Mouse (Mus musculus): ENCODE results near the gene Tet2. TPM values are rescaled to one million over a fixed set of nuclear protein-coding genes. Genes with fewer than 3 reads are reported as not detected.

Tet2 gene
- total RNA-seq, 2 experiments from 2014 or later: 3.0 to 11.3 TPM

DNA sequence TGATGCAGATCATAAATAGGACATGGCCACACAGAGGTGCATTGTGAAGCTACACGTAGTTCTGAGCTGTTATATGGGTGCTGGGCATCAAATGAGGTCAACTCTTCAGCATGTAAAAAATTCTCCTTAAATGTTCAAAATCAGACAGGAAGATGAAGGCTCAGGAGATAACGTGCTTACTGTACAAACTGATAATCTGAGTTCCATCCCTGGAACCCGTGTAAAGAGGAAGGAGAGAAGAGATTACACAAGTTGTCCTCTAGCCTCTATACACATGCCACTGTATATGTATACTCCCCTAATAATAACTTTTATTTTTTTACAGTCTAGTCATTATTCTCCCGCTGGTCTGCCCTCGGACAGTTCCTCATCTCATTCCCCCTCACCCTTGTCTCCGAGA, 21.7 kb downstream of the Tet2 start:
- ATAC-seq (replicated peaks; ENCODE audit: low FRiP score, poor library complexity, severe bottlenecking): no peak

DNA sequence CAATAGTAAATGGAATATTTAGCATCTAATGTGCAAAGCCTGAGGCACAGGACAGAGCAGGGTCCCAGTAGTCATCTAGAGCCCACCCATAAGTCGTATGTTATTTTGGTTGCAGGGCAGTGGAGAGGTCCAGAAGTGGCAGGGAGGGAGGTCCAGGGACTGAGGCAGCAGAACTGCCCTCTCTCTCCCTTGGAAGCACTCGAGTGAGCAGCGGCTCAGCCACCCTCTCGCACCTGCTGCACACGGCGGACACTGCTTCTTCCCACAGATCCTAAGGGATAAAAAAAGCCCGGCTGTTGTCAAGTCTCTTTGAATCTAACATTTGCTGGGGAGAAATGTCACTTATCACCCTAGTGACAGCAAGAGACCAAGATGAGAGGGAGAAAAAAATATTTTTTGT, 22.6 kb downstream of the Tet2 start:
- ATAC-seq (replicated peaks; ENCODE audit: low FRiP score, poor library complexity, severe bottlenecking): no peak

DNA sequence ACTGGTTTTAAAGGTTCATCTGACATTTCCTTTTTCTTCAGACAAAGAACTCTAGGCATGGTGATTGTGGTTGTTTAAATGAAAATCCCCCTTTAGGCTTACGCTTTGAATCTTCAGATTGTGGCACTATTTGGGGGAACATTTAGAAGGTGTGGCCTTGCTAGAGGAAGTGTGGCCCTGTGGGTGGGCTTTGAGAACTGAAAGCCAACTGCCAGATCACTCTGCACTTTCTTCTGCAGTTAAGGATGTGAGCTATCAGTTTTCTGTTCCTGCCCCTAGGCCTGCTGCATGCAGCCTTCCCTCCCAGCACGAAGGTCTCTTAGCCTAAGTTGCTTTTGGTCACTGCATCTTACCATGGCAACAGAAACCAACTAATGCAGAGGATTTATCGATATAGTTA, 26.1 kb downstream of the Tet2 start:
- no peak for ATAC-seq (replicated peaks; ENCODE audit: low FRiP score, poor library complexity, severe bottlenecking)

DNA sequence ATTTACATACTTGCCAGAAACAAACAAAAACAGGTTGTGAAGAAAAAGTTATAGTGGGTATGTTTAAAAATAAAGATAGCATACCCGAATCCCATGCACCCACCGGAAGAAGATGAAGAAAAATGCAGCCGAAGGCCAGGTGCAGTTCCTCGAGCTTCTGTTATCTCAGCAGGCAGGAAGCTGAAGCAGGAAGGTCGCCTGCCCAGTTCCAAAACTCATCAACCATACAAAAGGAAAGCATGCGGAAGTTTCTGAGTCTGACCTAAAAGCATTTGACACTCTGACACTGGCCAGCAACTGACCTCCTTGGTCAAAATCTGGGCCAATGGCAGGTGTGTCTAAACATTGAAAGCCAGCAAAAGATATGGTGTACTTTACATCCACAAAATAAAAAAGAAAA, 26.8 kb downstream of the Tet2 start:
- ATAC-seq (replicated peaks; ENCODE audit: low FRiP score, poor library complexity, severe bottlenecking): no peak

DNA sequence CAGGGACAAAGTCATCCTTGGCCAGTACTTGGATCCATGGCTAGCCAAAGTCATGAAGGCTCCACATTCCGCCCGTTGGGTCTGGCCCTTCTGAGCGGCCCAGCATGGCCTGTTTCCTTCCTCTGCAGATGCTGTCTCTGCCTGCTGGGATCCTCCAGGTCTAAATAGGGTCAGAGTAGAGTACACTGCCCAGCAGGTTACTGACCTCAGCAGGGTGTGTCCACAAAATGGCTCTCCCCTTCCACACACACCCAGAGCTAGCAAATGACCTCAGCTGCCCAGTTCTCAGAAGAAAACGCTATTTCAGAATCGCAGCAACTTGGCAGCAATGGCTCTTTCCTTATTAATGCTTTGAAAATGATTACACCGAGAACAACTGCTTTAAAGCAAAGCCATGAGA, 27.5 kb downstream of the Tet2 start:
- ATAC-seq (replicated peaks; ENCODE audit: low FRiP score, poor library complexity, severe bottlenecking): no peak

DNA sequence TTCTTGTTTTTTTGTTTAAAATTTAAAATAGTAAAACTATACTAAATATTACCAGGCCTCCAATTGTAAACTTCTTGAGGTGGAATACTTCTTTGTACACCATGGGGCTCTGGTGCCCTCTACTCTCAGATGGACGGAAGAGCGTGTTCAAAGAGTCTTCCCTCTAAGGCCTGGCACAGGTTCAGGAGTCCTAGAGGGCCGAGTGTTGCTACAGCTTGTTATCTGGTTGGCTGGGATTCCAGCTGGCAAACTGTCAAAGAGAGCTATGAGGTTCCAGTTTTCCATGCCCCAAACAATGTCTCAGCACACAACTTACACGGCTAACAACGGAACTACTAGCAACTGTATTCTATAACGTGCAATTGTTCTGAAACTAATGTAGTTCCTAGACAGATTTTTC, 28.8 kb downstream of the Tet2 start:
- no peak for ATAC-seq (replicated peaks; ENCODE audit: low FRiP score, poor library complexity, severe bottlenecking)

DNA sequence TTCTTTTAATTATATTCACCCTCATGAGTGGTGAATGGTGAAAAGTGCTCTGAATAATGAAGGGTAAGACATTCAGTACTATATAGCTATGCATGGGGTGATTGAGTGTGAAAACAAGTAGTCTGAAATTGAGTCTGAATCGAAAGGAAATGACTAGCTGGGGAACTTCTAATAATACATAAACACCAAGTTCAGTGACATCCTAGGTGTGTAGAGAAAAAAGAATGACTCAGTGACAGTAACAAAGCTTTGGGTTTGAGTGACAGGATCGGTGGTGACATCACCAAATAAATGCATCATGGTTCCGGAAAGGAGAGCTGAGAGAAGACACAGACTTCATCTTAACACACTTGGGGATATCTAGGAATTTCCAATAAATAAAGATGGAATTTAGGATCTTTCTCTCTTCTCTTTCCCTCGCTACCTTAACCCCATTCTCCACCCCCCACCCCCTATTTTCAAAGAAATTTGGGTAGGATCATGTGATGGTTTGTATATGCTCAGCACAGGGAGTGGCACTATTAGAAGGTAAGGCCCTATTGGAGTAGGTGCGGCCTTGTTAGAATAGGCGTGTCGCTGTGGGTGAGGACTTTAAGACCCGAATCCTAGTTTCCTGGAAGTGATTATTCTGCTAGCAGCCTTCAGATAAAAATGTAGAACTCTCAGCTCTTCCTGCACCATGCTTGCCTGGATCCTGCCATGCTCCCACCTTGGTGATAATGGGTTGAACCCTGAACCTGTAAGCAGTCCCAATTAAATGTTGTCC, 29.6 kb downstream of the Tet2 start:
- ATAC-seq (replicated peaks; ENCODE audit: low FRiP score, poor library complexity, severe bottlenecking): no peak

DNA sequence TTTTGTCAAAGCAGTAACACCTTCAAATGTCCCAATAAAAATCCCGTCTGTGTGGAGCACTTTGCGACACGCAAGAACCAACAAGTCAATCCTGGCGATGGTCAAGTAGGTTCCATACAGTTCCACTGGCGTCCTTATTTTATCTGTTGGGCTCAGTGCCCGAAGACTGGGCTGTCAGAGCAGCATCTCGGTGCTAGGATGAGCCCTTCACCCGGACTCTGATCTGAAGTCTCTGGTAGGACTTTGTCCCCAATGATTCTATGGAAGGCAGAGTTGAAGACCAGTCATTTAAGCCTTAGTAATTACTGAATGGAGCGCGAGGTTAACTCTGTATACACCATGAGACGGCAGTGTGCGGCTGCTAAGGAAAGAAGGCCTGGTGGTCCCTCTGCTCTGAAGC, 30.6 kb downstream of the Tet2 start:
- no peak for ATAC-seq (replicated peaks; ENCODE audit: low FRiP score, poor library complexity, severe bottlenecking)

DNA sequence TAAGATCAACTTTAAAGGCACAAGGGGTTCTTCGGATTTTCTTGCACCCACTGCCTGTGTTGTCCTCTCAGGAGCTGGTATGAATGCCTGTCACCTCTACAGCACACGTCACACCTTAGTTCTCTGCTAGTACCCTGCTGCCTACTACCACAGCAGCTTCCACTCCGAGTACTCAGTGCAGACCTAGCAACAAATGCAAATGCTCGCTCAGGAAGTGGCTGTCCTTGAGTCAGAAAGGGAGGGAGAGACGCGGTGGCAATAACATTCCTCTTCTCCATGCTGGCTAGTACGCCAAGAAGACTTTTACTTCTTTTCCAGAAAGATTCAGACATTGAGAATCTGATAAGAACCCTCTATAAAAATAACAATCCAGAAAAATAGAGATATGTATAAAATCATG, 31.5 kb downstream of the Tet2 start:
- ATAC-seq (replicated peaks; ENCODE audit: low FRiP score, poor library complexity, severe bottlenecking): no peak

DNA sequence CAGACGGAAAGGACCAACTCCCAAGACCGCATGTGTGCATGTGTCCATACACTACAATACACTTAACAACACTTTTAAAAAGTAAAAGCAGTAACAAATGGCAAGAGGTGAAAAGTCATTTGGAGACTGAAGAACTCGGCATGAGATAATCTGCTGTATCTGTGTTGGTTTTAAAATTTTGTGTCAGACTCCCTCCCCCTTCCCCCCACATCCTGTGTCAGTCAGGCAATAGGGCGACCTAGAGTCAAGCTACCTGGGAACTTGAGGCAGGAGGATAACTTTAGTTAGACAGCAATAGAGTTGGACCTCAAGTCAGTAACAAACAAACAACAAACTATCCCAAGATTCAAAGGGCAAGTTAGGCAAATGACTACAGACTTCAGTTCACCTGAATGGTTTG, 34.6 kb downstream of the Tet2 start:
- ATAC-seq (replicated peaks; ENCODE audit: low FRiP score, poor library complexity, severe bottlenecking): no peak

DNA sequence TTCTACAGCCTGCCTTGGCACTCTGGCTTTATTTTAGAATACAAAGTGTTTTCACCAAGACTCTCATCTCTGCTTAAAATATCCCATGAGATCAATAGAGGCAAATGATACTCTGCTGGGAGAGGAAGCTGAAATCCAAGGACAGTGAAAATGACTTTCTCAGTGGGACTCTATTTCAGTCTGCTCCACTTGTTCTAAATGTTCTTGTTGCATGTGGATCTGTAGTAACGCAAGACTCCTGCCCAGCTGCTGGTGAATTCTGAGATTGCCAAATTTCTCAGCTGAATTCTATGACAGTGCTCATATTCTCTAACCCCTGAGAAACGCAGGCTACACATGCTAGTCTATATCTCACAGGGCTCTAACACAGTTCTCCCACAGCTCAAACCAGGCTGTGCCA, 35.1 kb downstream of the Tet2 start:
- no peak for ATAC-seq (replicated peaks; ENCODE audit: low FRiP score, poor library complexity, severe bottlenecking)

DNA sequence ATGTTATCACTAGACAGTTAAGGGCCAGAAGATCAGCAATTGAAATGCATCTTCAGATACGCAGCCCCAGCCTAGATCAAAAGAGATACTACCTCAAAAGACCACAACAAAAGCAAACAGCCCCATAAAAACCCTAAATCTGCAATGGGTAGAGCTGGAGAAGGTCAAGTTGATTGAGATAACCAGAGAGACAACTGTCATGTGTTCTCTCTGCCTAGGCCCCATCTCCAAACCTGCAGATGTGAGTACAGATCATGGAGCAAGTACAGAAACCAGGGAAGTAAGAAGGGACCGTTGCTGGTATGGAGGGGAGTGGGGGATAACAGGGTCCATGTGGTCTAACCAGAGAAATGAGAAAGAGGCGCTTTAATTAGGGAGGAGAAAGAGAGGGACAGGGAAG, 36.1 kb downstream of the Tet2 start:
- no peak for ATAC-seq (replicated peaks; ENCODE audit: low FRiP score, poor library complexity, severe bottlenecking)

DNA sequence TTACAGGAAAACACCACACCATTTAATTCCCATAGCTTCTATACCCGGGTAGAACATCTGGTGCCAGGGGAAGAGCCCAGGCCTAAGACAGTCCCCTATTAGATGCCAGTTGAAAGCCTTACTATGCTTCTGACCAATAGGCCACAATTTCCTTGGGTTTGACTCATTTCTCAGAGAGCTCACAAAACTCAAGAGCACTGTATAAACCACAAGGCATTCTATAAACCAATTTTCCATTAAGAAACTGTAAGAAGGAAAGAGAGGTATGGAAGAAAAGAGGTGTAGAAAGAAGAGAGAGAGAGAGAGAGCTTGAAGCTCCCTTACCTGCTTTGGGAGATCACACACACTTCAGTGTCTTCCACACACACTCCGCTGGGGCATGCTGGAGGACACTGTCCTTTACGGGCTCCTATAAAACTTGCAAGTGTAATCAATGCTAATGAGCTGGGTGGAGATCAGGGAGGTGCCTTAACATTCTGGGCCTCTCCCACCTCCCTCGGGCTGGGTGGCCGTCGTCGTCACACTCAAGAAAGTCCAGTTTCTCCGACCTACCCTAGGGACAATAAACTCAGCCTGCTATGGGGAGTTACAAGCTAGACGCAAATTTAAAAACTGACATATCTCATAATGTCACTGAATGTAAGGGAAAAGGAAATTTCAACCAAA, 38.5 kb downstream of the Tet2 start:
- no peak for ATAC-seq (replicated peaks; ENCODE audit: low FRiP score, poor library complexity, severe bottlenecking)

DNA sequence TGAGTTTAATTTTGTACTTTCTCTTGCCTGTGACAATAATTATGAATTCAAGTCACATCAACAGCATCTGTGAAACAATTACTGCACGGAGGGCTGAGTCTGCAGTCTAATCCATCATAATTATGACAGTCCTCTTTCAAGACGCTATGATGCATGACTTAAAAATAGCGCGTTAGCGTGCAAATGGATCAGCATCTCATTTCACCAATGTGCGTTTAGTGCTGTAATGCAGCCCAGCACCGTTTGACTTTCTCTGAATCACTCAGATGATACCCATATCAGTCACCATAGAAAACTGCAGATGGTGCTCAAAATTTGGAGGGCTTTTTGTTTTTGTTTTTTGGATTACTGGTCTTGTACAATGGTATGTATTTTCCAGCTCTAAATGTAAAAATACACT, 48.0 kb downstream of the Tet2 start:
- ATAC-seq (replicated peaks; ENCODE audit: low FRiP score, poor library complexity, severe bottlenecking): no peak

DNA sequence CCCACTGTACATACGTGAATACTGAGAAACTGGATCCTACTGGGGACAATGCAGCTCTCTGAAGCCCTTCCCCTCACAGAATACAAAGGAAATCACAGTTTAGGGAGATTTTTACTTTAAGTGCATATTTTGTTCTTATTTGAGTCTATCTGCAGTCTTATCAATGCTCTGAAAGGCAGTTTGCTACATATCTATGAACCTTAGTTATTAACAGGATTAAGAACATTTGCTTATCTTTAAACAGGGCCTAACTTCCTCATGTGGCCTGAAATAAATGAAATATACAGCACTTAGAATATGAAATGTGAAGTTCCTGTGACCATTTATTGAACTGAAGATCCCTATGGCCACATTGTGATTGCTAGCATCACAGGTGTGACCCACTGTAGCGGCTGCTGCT, 53.6 kb downstream of the Tet2 start:
- no peak for ATAC-seq (replicated peaks; ENCODE audit: low FRiP score, poor library complexity, severe bottlenecking)

DNA sequence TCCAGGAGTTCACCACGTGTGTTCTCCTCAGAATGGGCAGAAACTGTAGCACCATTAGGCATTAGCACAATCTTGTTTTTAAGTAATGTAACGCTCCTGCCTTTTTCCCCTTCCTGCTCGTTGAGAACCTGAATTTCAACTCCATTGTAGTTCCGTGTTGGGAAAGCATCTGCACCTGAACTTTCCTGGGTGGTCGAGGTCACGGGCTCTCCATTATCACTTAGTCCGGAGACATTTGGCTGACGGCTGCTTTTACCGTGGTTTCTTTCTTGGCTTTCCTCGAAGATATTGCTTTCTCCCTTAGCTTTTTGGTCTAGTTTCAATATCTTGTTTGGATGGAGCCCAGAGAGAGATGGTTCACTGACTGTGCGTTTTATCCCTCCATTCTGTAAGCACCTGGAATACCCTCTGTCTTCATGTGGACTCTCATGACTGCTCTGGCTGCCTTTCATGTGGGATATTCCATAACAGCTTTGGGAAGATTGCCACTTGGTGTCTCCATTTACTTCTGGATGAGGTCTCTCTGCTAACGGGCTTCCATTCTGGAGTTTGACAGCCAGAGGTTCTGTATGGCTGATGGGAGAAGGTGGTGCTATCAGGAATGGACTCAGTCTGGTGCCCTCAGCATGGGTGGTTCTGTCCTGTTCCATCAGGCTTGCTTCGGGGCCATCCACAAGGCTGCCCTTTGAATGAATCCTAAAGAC, 56.8 kb downstream of the Tet2 start:
- ATAC-seq (replicated peaks; ENCODE audit: low FRiP score, poor library complexity, severe bottlenecking): no peak

DNA sequence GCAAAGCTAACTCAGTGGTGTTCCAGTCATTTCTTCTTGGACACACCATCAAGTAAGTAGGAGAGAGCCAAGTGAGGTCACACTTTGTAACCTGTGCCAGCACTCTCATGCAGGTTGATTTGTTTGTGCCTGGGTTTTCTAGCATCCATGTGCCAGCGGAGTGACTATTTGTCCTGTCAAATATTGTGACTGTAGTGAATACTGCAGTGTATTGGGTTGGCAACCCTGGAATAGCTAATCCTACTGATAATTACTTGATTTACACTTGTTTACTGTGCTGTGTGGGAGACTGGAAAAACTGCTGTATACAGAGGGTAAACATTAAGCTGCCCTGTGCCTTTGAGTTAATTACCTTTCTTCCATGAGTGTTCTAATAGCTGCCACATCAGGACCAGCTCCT, 62.1 kb downstream of the Tet2 start:
- no peak for ATAC-seq (replicated peaks; ENCODE audit: low FRiP score, poor library complexity, severe bottlenecking)

DNA sequence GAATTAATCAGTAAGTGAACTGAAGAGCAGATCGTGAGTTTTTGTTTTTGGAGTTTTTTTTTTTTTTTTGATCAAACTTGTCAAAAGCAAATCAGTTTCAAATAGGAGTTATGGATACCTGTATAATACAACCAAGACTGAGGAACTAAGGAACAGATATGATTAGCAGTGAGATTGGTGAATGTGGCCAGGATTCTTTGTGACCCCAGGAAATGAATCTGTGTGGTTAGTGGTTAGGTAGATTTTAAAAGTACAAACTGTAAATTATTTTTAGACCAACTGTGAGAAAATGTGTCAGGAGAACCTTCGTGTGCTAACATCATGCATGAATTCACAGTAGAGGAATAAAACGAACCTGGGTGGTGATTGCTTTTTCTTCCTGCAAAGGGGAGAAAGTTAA, 66.0 kb downstream of the Tet2 start:
- ATAC-seq (replicated peaks; ENCODE audit: low FRiP score, poor library complexity, severe bottlenecking): no peak

DNA sequence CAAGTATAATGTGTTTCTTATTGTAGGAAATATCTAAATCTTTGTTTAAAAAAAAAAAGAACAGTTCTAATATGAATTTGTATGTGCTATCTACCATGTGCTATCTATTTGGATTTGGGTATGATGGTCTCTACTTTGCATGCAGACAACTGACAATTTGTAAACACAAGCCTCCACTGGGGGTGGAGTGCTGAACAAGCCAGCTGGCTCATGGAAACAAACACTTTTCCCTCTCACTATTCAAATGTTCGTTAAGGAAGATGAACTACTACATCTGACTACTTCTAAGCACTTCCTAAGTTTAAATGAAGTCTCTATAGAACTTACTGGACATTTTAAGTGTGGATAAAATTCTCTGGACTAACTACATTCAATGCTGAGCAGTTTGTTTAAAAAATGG, 71.2 kb downstream of the Tet2 start:
- no peak for ATAC-seq (replicated peaks; ENCODE audit: low FRiP score, poor library complexity, severe bottlenecking)

DNA sequence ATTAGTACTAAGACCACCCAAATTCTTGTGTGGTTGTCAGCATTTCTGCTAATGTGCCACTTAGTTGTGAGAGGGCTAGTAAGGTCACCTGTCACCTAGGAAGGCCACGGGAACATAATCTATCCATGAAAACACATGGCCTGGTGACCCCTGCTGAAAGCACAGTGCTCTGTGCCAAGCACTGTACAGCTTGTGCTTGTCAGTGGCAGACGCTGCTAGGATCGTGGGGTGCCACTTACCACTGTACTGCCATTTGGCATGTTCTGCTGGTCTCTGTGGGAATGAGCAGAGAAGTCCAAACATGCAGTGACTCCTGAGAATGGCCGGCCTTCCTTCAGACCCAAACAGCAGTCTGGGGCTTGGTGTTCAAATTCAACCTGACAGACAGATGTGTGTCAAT, 73.8 kb downstream of the Tet2 start:
- no peak for ATAC-seq (replicated peaks; ENCODE audit: low FRiP score, poor library complexity, severe bottlenecking)

DNA sequence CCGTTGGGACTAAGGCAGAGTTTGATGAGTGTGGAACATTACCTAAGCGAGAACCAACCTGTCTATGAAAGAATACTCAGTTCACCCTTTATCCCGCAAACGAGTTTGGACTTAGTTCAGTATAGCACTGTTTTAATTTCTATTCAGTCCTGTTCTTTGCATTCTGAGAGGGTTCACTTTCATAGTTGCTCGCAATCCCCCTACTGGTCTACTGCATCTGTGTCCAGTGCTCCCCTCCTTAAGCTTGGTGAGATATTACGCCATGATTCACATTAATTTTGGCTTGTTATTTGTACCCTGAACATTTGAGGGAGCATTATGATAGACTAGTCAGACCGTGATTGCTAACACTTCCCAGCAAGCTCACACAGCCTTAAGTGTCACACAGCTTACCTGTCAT, 76.1 kb downstream of the Tet2 start:
- no peak for ATAC-seq (replicated peaks; ENCODE audit: low FRiP score, poor library complexity, severe bottlenecking)
